Mouse (Mus musculus): ENCODE measurements around the gene Rab6b. TPM values are rescaled to one million over a fixed set of nuclear protein-coding genes. Genes with fewer than 3 reads are reported as not detected.

Rab6b gene
- polyA plus RNA-seq (2017; shearing (Covaris generic)) = 11.7 TPM

GRCm38 (mm10) chr9:103111621-103112470 lies at the start of gene Rab6b:
Gene Rab6b (plus strand): TSS chr9:103111787.

DNA sequence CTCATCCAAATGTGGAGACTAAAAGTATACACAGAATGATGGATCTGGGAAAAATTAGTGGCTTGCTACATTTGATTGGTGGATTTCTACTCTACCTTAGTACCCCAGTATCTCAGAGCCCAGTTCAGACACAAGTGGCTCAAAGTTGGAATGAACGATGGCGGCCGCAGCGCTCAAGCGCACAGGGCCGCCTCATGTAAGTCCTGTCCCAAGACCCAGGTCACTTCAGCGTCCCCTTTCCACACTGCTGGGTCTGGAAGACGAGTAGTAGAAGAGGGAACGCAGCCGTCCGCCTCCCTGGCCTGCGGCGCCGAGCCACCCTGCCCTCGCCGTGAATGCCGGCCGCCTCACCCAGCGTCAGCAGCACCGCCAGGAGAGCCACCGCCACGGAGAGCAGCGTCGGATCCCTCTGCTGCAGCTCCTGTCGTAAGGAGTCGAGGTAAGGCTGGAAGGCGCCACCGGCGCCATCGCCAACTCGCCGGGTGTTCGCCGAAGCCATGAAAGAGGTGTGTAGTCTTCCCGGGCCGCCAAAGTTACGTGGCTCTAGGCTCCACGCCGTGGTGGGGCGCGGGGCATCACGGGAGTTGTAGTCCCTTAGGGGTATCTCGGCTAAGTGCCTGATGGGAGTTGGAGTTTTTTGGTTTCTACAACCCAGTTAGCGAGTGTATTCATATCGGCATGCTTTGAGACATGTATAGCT lies 90.1 kb downstream of the Rab6b start, which contains the start of gene Srprb:
Gene Srprb (minus strand): TSS at position 577 of the 700 bp plus-strand sequence.

DNA sequence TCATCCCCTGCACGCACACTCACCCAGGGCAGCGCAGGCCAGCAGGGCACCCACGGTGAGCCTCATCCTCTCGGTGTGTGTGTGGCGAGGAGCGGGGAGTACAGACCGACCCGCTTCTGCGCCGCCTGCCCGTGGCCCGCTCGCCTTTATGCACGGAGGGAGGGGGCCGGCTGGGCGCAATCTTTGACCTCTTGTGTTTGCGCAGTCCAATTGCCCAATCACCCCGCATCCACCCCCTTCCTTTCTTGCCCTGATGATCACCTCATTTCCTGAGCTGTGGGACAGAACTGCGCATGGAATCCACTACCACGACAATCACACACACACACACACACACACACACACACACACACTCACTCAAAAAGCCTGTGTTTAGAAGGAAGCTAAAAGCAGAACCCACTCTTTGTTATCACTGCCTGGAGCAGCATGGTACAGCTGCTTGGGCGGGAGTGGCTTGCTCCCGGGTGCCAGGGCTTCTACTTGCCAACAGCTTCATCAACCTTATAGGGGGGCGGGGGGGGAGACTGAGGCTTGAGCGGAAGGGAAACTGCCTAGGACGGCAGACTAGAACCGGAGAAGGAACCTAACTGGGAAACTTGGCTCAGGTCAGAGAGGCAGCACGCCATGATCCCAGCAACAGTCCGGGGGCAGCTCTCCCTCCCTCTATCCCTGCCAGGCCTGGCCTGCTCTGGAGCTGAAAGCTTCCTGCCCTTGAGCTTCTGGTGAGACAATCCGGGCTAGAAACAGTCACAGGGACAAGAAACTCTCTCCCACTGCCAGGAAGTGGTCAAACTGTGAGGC lies 118.8 kb downstream of the Rab6b start, which contains the start of the genes Gm20425 and Trf:
Gene Gm20425 (minus strand): TSS at position 157 of the 801 bp plus-strand sequence.
Gene Trf (minus strand): TSS at position 294 of the 801 bp plus-strand sequence.

Other genes with a start within 250 kb of the Rab6b start
- 0.72 TPM for gene Slco2a1, start 123.1 kb upstream of the Rab6b start, polyA plus RNA-seq (2017; shearing (Covaris generic))
- 47.6 TPM for gene Srprb, start 90.3 kb downstream of the Rab6b start, polyA plus RNA-seq (2017; shearing (Covaris generic))
- gene Gm20425, start 118.5 kb downstream of the Rab6b start, polyA plus RNA-seq (2017; shearing (Covaris generic)) = 4.8 TPM
- gene Trf, start 118.7 kb downstream of the Rab6b start, polyA plus RNA-seq (2017; shearing (Covaris generic)) = 22.0 TPM
- gene 1300017J02Rik, start 193.3 kb downstream of the Rab6b start, polyA plus RNA-seq (2017; shearing (Covaris generic)) = 1.1 TPM
- gene Topbp1, start 193.4 kb downstream of the Rab6b start, polyA plus RNA-seq (2017; shearing (Covaris generic)) = 17.7 TPM

All from inflammation-experienced regulatory T-cells, adult 16 weeks (primary cell).